Mouse (Mus musculus) adrenal gland, postnatal 25 days (tissue): ENCODE results near the gene Fbp1. TPM values are rescaled to one million over a fixed set of nuclear protein-coding genes. Genes with fewer than 3 reads are reported as not detected.
"Not testable (repeated sequence)": the region's sequence is repeated elsewhere in the genome, so short reads cannot be mapped to it uniquely, and the experiment has no call there.

Experiments used
- DNase-seq: peaks from one replicate; pipeline ENCODE4 v3.0.0; 2021; ENCODE audit warnings: mixed read lengths
- total RNA-seq: library from RNA; stranded (reverse); gene quantifications from 2 replicates; pipeline ENCODE4 v1.2.3, GENCODE M21; 2021

The Fbp1 gene
- total RNA-seq, 1 experiment from 2014 or later: 0.70 TPM

- DNase-seq: no peak
Measured at GRCm38 (mm10) chr13:62833341-62833740, 54.7 kb downstream of the Fbp1 start.

GRCm38 (mm10) chr13:62832239-62832638 is 55.8 kb downstream of the Fbp1 start:
- no peak for DNase-seq

- not testable (repeated sequence) for DNase-seq
Measured at GRCm38 (mm10) chr13:62815705-62816104, 72.4 kb downstream of the Fbp1 start.

Other genes starting within 250 kb of the Fbp1 start
- 6.4 and 9.1 TPM in 2 replicates for gene Platr25, start 127.6 kb downstream of the Fbp1 start, total RNA-seq
- 2.6 and 2.8 TPM in 2 replicates for gene Gm5141, start 102.5 kb downstream of the Fbp1 start, total RNA-seq
- gene Fbp2, start 29.9 kb downstream of the Fbp1 start, total RNA-seq: 2.9 and 3.2 TPM in 2 replicates
- gene 2010111I01Rik, start 76.6 kb upstream of the Fbp1 start, total RNA-seq: 127 and 153 TPM in 2 replicates